Mouse (Mus musculus) spleen, adult 18-20 months (tissue): ENCODE results near the gene Tead1.

Experiments used
- DNase-seq, 2 experiments: peaks; one replicate each; pipeline ENCODE4 v3.0.0; 2022; ENCODE audit warnings: mixed read lengths in 2 of 2

The Tead1 gene

DNA sequence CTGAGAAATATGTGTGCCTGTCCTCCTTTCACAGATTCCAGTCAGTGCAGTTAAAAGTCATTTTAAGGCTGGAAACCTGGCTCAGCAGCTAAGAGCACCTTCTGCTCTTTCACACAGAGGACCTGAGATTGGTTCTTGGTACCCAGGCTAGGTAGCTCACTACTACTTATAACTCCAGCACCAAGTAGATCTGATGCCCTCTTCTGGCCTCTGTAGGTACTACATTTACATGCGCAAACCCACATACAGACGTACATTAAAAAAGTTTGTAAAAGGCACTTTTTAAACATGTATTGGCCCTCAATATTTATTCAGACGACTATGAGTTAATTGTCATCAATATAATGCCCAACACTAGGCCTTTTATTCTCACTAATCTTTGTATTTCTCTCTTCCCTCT is 105.2 kb downstream of the Tead1 start:
- no peak for DNase-seq

DNA sequence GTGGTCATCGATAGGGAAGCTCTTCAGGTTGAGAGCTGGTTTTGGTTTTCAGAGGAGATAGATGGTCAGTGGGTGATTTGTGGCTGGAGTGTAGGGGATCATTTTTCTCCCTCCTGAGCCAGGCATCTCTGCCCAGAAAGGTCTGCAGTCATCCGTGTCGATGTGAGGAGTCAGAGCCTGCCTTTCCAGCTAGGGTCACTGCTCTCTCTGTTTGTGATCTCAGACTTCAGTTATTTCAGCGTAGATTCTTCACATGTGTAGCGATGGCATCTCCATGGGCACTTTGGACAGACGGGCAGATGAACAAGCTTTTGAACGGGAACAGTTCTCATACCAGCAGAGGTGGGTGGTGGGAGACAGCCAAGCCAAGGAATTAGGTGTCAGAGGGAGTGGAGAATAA is 106.2 kb downstream of the Tead1 start:
- DNase-seq: no peak

DNA sequence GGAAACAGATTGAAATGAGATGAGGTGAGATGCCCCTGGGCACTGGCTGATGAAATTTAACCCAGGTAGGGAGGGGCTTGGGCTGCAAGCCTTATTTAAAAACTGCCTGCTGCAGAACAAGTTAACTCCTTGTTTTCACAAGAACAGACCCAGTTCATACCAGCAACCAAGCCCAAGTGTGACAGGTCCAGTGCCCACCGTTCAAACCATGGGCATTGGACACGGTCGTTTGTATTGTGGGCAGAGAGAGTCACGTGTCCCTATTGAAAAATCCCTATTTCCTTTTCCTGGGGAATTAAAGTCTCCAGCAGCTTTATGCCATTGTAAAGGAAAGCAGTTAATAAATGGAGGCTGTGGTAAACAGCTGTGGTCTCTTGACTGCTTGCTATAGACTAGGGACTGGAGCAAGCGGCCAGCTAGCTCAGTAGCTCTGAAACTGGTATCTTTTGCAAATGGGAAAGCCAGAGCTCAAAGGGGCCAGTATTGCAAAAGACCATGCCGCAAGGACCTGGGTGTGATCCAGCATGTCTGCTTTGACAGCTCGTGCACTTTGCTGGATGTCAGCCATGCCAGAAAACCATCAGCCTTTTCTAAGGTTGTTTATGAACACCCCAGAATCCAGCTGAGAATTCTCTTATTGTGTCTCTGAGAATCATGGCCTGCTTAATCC is 107.6 kb downstream of the Tead1 start:
- no peak for DNase-seq

DNA sequence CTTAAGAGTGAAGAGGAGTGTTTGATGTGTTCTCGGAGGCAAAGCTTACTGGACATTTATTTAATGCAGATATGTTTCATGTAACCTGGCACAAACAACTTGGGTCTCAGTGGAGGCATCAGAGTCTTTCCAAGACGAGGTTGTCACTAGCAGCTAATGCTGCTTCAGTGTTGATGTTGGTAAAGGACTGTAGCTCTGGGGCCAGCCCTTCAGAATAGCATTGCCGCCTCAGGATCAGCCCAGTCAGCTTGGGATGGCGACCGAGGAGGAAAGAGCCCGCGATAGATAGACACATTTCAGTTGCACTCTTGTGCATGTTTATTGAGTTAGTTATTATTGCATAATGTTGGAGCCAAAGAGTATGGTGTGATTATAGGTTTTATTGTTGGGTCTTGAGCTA is 108.2 kb downstream of the Tead1 start:
- DNase-seq: no peak

DNA sequence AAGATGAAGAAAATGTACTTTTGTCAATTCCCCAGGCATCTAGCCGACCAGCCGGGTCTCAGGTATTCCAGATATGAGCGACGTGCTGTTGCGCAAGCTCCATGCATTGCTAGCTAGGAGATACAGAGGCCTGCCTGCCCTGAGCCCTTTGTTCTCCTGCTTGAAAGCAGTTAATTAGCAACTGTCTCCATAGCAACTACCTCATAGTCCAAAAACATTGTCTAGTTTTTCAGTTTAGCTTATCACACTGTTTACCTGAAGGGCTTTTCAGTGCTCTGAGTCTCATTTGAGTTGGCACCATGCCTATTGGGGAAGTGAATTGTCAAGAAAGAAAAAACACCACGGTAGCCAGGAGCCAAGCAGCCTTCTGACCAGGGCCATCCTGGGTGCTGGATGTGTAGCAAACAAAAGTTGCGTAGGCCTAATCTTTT is 109.2 kb downstream of the Tead1 start:
- no peak for DNase-seq

DNA sequence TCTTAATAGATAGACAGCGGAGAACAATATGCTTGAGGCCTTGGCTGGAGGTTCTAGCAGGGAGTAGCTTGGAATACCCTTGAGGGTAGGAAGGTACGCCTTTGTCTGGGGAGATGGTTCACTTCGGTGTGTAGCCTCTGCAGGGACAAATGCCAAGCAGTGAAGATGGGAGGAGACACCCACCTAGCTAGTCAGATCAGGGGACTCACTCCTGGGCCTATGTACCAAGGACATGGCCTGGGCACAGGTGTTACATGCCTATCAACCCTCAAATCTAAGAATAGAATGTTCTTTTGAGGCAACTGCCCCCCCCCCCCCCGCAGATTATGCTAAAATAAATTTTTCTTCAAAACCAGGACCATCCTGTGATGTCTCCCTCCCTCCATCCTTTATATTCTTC is 110.6 kb downstream of the Tead1 start:
- DNase-seq: no peak

DNA sequence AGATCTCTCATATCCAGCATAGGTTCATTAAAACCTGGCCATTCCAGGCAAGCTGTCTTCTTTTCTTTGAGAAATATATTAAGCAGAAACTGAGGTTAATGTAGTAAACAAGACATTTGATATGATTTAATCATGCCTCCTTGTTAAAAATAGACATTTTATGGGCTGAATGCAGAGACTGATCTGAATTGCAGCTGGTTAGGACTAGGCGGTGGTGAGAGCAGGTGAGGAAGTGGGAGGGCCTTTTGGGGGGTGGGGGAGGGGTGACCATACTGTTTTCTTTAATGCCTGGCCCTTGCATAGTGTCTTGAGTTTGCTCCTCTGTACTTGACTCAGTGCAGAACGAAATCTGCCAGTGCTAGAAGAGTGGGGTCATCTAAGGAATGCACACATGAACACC is 111.2 kb downstream of the Tead1 start:
- DNase-seq: no peak

DNA sequence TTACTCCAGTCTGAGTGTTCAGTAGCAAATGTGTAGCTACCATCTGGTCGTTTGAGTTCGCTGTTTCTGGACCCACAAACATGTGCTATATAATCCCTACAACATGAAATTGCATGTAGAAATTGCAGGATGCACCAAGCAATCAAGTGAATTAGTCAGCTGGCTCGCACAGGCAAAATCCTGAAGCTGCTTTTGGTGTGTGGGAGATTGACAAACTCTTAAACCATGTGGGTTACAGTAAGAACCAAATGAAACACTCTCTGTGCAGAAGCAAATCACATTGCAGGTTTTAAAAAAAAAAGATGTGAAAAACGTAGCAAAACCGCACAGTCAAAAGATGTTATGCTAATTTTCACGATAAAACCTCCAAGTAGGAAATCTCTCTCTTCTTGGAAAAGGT is 113.6 kb downstream of the Tead1 start:
- DNase-seq: no peak

DNA sequence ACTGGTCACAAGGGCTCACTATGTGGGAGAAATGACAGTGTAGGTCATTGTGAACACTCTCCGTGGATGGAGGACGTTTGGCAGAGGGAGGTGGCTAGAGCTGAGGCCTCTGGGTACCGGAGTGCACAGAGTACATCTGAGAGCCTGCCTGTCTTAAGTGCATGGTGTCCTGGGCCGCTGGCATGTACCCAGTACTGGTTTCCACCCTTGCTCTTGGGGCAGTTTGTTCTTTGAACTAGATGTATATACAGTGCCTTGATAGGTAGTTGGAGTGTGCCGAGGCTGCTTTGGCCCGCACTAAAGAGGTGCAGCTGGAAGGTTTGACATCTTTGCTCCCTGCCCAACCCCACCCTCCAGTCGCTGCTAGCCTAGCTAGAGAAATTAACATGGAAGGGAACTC is 114.8 kb downstream of the Tead1 start:
- no peak for DNase-seq

DNA sequence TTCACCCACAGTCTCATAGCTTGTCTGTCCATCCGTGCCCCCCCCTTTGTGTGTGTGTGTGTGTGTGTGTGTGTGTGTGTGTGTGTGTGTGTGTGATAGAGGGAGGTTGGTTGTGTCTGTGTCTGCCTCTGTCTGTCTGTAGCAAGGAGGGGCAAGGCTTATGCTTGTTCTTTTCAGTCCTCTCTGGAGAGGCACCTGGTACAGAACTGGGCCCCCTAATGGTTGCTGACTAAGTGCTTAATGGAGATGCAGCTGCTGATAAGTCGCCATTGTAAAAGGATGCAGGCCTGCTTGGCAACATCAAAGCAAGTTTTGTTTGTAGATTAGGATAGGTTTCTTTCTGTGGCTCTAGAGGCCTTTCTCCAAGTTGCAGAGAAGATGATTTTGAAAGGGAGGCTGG is 115.4 kb downstream of the Tead1 start:
- DNase-seq: no peak

DNA sequence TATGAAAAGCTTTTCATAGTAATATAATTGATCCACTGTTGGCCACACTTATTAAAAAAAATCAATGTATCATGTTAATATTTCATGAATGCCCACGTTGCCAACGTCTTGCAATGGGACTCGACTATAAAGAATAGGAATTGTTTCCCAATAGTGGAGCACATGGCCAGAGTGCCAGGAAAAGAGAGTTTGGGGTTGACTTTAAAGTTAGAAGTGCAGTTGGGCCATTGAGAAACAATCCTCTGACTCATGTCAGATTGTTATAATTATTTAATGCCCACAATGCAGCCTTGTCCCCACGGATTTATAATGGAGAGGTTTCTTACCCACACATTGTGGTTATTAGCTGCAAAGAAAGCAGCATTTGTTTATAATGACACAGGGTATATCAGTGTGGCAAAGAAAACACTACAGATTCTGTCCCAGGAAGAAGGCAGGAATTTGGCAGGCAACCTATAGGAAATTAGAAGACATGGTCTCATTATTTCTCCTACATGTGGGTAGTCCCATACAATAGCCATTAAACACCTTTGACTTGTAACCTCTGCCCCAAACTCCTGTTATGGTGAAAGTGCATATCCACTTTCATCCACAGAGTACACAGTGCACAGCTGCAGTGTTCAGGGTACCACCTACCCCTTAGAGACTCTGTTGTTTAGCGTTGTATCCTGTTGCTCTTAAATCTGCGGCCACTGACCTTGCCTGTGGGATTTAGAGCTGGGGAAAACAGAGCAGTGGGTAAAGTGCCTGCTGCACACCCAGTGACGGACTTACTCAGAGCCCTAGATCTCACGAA is 118.6 kb downstream of the Tead1 start:
- no peak for DNase-seq

DNA sequence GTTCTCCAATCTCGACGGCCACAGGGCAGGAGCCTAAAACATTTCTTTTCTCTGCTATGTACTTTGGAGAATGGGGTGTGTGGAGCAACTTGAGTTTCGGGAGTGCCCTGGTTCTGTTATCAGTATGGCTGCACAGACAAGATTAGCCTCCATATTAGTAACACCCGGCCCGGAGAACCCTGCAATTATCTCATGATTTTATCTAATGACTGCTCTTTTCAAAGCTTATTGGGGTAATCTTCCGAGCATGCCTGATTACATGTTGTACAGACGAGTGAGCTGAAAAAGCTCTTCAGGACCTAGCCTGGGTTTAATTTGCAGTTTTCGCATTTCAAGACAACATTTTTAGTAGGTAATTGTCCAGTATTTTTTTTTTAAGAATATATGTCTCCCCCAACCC is 122.6 kb downstream of the Tead1 start:
- no peak for DNase-seq

DNA sequence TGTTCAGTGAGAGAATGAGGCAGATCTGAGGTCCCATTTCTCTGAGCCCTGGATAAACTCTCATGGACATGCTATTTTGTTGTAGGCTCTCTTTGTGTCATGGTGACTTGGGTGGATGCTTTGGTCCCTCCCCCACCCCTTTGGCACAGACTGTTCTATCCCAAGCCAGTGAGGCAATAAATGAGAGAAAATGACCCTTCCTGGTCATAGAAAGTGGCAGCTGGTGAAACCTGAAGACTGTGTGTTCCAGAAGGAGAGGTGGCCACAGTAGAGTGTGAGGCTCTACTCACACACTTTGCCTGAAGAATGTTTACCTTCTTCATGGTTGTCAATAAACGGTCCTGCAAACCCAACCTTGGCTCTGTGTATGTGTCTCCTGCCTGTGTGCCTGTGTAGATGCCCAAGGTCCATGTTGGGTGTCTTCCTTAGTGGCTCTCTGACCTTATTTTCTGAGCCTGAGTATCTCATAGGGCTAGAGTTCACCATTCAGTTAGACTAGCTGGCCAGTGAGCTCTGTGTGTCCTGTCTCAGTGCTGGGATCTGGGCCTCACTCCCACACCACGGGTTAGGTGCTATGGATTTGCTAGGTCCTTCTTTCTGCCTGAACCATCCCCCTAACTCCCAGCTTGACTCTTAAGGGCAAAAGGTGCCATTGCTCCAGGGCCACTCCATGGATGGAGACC is 127.7 kb downstream of the Tead1 start:
- DNase-seq: no peak

DNA sequence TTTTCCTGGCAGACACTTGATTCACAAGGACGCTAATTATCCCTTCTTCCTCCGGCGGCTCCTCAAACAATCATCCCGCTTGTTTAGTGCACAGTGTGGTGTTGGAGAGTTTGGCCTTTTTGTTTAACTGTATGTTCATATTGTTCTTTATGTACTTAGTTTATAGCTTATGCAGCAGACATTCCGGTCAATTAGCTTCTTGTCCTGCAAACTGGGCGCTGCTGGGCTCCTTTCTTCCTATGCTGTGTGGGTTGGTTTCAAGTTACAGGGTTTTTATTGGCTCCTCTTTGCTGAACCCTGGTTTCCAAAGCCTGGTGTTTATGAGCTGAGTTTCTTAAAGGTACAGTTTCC is 128.3 kb downstream of the Tead1 start:
- no peak for DNase-seq

DNA sequence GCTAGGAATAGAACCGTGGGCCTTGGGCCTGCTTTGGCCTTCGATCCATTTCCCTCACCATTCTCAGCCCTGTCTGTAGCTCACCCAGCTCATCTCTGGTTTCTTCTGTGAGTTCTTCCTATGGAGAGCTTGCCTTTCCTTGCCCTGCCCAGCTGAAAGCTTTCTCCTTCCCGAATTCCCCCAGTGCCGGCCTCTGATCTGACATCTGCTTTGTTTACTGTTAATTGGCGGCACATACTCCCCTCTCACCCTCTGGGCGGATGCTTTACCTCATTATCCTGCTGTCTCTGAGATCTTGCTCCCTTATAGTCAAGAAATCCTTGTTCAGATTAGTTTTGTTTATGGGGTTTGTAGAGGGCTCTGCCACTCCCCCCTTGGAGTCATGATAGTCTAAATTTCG is 131.6 kb downstream of the Tead1 start:
- DNase-seq: no peak

DNA sequence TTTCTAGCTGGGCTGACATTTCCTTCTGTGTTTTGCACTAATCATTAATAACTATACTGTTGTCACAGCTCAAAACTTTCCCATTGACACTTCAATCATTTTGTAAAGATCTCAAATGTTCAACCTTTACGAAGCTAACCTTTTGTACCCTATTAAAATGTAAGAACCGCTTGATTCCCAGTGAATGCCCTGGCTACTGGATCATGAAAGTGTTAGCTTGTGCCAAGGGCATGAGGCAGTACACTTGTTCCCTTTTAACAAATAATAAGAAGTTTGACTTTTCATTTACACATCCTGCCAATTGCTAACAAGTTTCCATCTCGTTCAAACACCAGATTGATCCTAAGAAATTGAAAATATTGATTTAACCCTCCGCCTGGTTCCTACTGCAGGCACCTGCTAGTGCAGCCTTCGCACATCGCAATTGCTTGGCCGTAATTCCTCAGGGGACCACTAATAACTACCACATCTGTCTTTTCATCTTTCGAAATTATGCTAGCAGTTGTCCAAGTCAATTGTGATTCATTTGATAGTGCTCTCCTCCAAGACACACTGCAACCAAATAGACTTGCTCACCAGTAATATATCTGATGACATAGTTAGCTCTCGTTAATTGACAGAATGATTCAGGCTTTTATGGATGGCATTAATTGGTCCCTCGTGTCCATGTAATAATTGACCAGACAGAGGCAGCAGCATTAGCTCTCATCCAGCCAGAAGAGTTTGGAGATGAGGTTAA is 133.1 kb downstream of the Tead1 start:
- DNase-seq: no peak

DNA sequence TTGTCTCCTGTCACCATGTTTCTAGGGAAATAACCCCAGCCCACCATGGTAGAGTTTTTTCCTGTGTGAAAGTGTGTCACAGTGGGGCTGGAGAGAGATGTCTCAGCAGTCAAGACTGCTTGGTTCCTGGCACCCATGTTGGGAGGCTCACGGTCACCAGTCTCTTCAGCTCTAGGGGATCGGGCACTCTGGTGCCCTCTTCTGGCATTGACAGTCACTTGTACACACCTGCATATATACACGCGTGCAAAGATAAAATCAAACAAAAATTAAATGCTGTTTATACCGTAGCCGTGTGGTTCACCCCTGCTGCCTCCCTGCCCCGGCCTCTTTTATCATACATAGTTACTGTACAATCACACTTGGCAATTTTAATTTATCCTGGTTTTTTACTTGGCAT is 134.0 kb downstream of the Tead1 start:
- DNase-seq: no peak

DNA sequence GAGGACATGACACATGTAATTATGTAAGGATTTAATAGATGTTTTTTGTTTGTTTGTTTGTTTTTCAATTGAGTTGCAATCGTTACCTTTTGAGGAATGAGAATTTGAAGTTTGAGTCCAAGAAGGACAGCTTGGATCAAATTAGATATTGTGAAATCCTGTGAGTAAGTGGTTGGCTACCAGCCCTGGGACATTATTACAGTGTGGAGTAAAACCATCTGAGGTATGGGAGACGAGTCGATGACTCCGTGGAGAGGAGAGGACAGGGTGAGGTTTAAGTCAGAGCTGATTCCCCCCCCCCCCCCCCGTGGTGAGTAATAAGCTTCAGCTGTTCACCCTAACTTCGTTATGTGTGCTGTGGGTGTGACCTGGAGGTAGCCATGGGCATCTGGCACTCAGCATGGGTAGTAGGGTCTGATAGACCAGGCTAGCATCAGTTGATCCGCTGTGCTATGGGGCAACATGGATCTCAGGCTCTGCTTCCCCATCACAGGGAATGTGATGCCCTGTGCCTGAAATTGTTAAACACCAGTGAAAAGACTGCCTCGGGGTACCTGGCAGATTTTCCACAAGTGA is 134.7 kb downstream of the Tead1 start:
- DNase-seq: no peak

DNA sequence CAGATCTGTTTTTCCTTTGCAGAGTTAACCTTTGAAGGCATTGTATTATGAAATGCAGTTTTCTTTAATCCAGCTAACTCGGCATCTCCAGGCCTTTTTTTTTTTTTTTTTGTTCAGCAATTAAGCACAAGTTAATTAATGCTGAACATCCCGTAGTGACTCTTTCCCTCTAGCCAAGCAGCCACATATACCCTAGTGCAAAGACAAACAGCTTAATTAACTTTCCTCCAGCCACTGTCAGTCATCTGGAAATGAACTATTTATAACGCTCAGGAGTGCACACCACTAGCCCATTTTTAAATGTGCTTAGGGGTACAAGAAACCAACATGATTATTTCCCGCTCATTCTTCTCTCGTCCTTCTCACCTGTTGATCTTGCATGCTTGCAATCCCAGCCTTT is 136.9 kb downstream of the Tead1 start:
- DNase-seq: no peak

DNA sequence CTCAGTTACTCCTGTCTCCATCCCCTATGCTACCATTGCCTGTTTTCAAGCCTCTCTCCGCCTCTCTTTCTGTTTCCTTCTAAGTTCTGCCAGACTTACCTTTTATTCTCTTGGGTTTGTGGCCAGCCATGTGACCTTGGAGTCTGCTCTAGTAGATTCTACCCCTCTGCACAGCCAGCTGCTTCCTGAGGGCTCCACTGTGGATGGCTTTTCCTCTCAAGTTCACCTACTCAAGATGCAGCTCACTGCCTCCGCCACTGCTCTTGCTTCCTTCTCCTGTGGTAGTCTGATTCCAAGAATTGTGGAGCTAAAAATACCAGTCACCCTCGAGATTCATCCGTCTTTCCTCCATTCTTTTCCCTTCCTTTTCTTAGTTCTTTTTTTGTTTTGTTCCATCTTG is 140.7 kb downstream of the Tead1 start:
- no peak for DNase-seq

DNA sequence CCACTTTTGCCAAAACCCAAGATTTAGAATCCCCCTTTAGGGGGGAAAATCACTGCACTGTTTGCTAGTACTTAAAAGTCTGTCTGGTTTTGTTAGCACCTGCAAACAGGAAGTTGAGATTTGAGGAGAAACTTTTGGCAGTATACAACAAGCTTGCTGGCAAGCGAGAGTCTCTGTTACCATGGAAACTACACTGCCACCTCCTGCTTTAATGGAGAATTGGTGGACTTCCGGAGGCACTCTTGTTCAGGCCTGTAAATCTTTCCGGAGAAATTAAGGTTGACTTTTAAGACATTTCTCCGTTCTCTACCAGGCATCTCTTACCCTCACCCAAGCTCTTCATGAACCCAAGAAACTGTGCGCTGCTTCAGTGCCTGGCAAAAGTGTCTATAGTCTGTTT is 143.8 kb downstream of the Tead1 start:
- no peak for DNase-seq

DNA sequence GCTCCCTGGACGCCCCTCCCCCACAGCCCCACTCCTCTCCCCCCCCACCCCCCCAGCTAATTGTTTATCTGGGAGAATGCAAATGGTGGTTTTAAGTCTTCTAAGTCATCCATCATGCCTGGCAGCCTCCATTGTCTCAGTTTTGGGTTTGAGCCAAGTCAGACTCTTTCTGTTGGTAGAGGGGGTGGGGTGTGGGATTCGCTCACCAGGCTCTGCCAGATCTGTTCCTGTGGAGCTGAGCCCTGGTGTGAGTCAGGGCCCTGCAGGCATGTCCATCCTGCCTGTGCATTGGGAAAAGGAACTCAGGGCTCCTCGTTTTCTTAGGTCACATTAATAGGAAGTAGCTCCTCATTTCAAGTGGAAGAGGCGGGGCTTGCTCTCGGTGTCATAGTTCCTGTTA is 144.5 kb downstream of the Tead1 start:
- DNase-seq: peak in 1 of 2 experiments; percentile 18

DNA sequence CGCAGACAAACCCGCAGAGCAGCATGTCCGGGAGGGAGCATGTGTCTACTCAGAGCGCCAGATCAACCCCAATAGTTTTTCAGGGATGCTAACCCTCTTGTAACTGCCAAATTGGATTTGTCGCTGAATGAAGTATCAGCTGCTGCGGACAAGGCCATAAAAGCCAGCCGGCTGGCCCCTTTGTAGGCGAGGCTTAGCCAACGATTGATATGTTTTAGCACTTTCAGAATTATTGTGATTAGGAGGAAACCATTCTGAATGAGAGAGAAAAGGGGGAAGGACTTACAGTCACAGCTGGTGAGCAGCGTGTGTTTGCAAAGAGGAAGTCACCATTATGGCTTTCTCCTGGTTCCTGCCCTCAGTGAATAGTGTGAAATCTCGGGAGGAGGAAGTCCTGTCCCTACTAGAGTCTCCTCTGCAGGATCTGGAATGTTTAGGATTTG is 146.2 kb downstream of the Tead1 start:
- peak in 1 of 2 experiments; percentile 7 for DNase-seq
